Mouse (Mus musculus) bone marrow, adult 2 months (tissue): ENCODE measurements around the gene Met. TPM values are rescaled to one million over a fixed set of nuclear protein-coding genes. Genes with fewer than 3 reads are reported as not detected.

Source experiments
- H3K27ac ChIP-seq: fragments of 200-500 bp; 2 replicates; pipeline ENCODE4 v1.5.1; 2012; ENCODE audit warnings: low read depth, mild to moderate bottlenecking, control low read depth, inconsistent platforms, low read length; ENCODE audit not compliant: control insufficient read depth, poor library complexity, insufficient read depth
- H3K4me1 ChIP-seq: fragments of 200-500 bp; 2 replicates; pipeline ENCODE4 v1.6.1; 2011; ENCODE audit warnings: low read length; ENCODE audit not compliant: control insufficient read depth, insufficient read depth
- H3K4me3 ChIP-seq: fragments of 200-500 bp; replicated peaks from 2 replicates; pipeline ENCODE3; 2011; ENCODE audit warnings: mild to moderate bottlenecking, low read depth, low read length, control low read depth; ENCODE audit not compliant: control insufficient read depth
- CTCF ChIP-seq: fragments of 200-500 bp; IDR thresholded peaks from 2 replicates; pipeline ENCODE4 v1.5.1; 2011; ENCODE audit warnings: low read length, control low read depth; ENCODE audit not compliant: control insufficient read depth, insufficient read depth
- POLR2A ChIP-seq: fragments of 200-500 bp; IDR thresholded peaks from 2 replicates; pipeline ENCODE4 v1.6.1; 2011; ENCODE audit warnings: low read depth, mild to moderate bottlenecking, control low read depth, low read length, borderline replicate concordance; ENCODE audit not compliant: control insufficient read depth
- WGBS: fragments of 180-500 bp; shearing (Covaris S2); methylation state at CpG from one replicate; pipeline ENCODE4 v1.1.7; 2018; 5-methylcytosine and 5-hydroxymethylcytosine counted together
- polyA plus RNA-seq: library from polyadenylated mRNA; stranded (reverse); fragments of >200 nt; gene quantifications from 2 replicates; pipeline ENCODE4 v1.2.4, GENCODE M21; 2011; ENCODE audit warnings: low replicate concordance; ENCODE audit not compliant: missing spikeins, insufficient read depth, insufficient read length

The Met gene
- polyA plus RNA-seq, 1 experiment, result 5.3 TPM

DNA sequence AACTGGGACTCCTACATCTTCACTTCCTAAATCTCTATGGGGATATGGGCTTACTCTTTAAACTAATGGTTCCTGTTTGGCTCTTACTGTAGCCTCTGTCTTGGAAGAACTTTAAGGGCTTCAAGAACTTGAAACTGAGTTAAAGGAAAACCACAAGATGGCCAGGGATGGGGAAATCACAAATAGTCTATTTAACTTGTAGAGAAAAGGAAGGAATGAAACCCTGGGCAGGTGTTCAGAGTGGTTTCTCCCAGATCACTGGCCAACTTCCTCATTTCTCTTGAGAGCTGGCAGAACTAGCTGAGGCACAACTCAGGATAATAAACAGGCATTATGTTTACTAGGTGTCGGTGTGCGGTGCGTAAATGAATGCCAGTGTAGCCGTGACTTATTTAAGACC lies 17.5 kb downstream of the Met start:
- no peak overlapping the region for H3K4me3 ChIP-seq
- H3K4me1 ChIP-seq, result no peaks in the 10 kb centered on the region; the same call in 1 of the 2 replicates
- no peak overlapping the region for H3K27ac ChIP-seq
- under 1% methylated on average over 4 of the region's 4 CpGs for WGBS
- TF ChIP-seq POLR2A (no peak), CTCF (no peak)

DNA sequence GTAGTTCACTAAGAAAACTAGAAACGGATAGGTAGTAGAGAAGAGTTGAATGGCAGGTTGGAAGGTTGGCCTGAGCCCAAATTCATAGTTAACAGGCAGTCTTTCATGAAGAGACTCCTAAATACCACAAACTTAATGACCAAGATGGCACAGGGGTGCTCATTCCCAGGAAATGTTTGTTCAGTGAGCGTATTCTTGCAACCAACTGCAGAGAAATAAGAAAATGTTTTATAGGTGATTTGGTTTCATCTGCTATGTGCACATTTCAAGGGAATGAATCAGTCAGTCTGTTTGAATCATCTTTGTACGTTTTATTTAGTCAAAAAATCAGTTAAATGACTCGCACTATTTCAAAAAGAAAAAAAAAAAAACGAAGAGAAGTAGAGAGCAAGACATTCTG lies 21.6 kb downstream of the Met start:
- 82% methylated on average over 5 of the region's 5 CpGs for WGBS
- Histone ChIP-seq H3K4me3 (no peak overlapping the region), H3K4me1 (no peaks in the 10 kb centered on the region; the same call in 1 of the 2 replicates), H3K27ac (no peak overlapping the region)
- no peak for TF ChIP-seq CTCF
- TF ChIP-seq POLR2A, result no peak

DNA sequence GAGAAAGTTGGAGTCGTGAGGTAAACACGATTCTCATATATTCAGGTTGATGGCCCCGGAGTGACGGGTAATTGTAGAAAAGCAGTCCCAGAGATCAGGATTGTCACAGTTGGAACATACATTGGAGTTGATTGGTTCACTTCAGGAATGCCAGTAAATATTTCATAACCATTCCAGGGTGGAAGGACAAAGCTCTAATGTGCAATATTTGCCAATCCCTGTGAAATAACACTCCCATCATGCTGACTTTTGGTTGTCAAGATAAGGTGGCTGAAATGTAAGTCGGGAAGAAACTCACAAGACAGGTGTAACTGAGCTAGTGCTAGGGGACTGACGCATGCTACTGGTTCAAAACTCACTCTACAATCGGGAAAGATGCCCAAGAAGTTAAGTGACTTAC lies 22.2 kb downstream of the Met start:
- Histone ChIP-seq H3K4me3 (no peak overlapping the region), H3K4me1 (no peaks in the 10 kb centered on the region; the same call in 1 of the 2 replicates), H3K27ac (no peak overlapping the region)
- 84% methylated on average over 7 of the region's 7 CpGs for WGBS
- TF ChIP-seq CTCF (no peak), POLR2A (no peak)

DNA sequence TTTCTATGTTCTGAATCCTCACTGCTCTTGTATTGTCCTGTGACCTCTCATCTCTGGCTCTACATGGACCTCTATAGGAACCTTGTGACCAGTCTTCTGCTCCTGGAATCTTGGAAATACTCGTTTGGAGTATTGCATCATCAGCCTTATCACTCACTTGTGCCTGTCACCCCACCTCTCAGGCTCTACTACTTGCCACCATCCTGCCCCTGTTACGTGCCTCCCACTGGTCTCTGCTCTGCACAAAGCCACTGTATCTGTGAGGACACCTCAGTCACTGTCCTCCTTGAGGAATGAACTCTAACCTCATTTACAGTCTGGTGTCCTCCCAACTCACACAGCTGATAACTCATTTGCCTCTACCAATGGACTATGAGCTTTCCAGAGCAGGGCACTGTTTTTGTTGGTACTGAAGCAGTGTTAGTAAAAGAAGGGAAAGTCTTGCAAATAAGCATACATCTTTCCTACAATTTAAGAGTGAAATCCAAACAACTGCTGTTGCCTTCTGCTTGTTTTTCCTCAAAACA lies 24.8 kb downstream of the Met start:
- TF ChIP-seq CTCF (no peak), POLR2A (no peak)
- WGBS, result 46% methylated on average over 2 of the region's 2 CpGs

DNA sequence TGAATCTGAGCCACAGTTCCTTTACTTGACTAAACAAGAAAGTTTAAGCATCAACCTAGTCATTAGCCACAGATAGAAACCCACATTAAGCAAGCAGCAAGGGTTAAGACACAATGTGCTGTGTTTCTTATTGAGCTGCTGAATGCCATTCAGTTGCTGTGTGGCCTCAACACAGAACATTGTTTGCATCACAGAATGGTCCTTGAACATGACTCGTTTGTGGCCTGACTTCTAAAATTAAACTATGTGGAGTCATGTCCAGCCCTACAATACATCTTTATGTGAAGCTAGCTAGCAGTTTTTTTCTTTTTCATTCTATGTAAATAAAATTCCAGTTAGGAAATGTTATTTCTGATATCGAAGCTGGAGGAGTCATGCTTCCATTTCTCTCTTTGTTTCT lies 27.2 kb downstream of the Met start:
- TF ChIP-seq POLR2A (no peak), CTCF (no peak)
- 71% methylated on average over 2 of the region's 2 CpGs for WGBS
- Histone ChIP-seq H3K4me3 (no peak overlapping the region), H3K27ac (no peak overlapping the region), H3K4me1 (no peaks in the 10 kb centered on the region)

More for the DNA sequence above, 24.8 kb downstream of the Met start:
- Histone ChIP-seq H3K4me1 (no peaks in the 10 kb centered on the region; the same call in 1 of the 2 replicates), H3K4me3 (no peak overlapping the region), H3K27ac (no peak overlapping the region)

DNA sequence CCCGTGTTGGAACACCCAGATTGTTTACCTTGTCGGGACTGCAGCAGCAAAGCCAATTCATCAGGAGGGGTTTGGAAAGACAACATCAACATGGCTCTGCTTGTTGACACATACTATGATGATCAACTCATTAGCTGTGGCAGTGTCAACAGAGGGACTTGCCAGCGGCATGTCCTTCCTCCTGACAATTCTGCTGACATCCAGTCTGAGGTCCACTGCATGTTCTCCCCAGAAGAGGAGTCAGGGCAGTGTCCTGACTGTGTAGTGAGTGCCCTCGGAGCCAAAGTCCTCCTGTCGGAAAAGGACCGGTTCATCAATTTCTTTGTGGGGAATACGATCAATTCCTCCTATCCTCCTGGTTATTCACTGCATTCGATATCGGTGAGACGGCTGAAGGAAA lies 27.9 kb downstream of the Met start:
- H3K4me1 ChIP-seq, result no peaks in the 10 kb centered on the region
- no peak overlapping the region for H3K27ac ChIP-seq
- no peak for TF ChIP-seq CTCF
- TF ChIP-seq POLR2A, result no peak
- no peak overlapping the region for H3K4me3 ChIP-seq
- WGBS, result 92% methylated on average over 10 of the region's 10 CpGs

DNA sequence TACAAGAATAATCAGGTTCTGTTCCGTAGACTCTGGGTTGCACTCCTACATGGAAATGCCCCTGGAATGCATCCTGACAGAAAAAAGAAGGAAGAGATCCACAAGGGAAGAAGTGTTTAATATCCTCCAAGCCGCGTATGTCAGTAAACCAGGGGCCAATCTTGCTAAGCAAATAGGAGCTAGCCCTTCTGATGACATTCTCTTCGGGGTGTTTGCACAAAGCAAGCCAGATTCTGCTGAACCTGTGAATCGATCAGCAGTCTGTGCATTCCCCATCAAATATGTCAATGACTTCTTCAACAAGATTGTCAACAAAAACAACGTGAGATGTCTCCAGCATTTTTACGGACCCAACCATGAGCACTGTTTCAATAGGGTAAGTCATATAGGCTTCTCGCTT lies 28.5 kb downstream of the Met start:
- H3K4me3 ChIP-seq, result no peak overlapping the region
- no peaks in the 10 kb centered on the region for H3K4me1 ChIP-seq
- WGBS, result 89% methylated on average over 8 of the region's 8 CpGs
- no peak for TF ChIP-seq CTCF
- no peak for TF ChIP-seq POLR2A
- no peak overlapping the region for H3K27ac ChIP-seq

DNA sequence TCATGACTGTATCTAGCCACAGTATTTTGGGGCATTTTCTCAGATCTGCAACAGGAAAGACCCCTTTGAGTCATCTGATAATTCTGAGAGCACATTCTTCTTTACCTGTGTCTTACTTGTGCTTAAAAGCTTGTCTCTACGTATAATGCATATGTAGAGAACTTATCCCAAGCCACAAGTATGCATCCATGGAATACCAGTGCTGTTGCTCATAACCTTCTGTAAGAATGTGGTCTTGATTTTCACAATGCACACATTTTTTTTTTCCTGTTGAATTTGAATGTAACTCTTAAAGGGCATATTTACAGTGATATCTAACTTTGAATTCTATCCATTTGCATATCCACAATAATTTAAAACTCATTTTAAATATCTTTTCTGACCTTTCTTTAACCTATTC lies 31.8 kb downstream of the Met start:
- TF ChIP-seq CTCF, result no peak
- H3K27ac ChIP-seq, result no peak overlapping the region
- 78% methylated on average over 1 of the region's 1 CpGs for WGBS
- H3K4me1 ChIP-seq, result no peaks in the 10 kb centered on the region
- H3K4me3 ChIP-seq, result no peak overlapping the region

DNA sequence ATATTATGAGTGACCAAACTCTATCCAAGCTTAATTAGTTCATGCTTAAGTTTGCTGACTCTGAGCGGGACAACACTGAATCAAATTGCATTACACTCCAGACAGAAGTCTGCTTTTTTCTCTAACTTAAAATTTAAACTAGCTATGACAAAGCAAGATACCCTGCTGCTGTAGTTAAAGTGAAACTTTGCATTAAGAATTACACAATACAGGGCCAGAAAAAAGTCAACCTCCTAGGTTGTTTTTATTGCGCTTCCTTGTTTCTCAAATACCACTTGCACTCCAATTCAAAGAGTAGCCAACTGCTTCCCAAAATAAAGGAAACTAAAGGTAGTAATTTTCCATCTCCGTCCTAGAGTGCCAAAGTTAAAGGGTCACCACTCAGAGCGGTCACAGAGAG lies 33.8 kb downstream of the Met start:
- no peak for TF ChIP-seq POLR2A
- no peak for TF ChIP-seq CTCF
- no peak overlapping the region for H3K27ac ChIP-seq
- 64% methylated on average over 4 of the region's 4 CpGs for WGBS

More for the DNA sequence above, 33.8 kb downstream of the Met start:
- H3K4me3 ChIP-seq, result no peak overlapping the region
- no peaks in the 10 kb centered on the region for H3K4me1 ChIP-seq
